Mouse (Mus musculus): Measurements from ENCODE around the gene Pdcd1lg2. TPM values are rescaled to one million over a fixed set of nuclear protein-coding genes. Genes with fewer than 3 reads are reported as not detected.
"Not testable (repeated sequence)": the region's sequence is repeated elsewhere in the genome, so short reads cannot be mapped to it uniquely, and the experiment has no call there.

The Pdcd1lg2 gene
- total RNA-seq, 2 experiments from 2014 or later = not detected

DNA sequence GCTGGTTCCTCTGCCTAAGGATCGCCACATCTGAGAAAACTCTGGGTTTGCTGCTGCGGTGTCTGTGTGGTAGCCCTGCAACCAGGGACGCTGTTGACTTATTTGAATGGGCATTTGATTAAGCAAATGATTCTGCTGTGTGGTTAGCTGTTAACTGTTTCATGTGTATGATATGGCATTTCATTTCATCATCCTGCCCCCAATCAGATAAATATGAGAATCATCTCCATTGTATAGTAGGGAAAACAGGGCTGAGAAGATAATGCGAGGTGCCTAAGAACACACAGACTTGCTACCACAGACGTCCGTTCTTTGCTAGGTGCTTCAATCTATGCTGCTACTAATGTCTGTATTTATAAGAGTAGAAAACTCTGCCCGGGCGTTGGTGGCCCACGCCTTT lies 26.3 kb upstream of the Pdcd1lg2 start:
- no peak for DNase-seq

DNA sequence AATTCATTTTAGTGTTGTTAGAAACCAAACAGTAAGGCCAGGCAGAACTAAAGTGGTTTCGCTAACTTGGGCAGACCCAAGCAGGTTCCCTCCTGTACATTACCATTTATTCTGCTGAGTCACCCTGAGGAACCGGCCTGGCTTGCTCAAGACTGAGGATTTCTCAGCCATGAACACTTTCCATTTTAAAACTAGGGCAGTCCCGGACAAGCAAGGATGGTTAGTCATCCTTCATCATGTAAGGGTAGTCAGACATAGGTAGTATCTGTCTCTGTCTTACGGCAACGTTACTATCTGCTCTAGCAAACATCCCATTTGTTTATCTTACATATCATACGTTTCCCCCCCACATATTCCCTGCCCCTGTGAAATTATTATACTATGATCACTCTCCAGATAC lies 25.7 kb upstream of the Pdcd1lg2 start:
- DNase-seq = no peak

DNA sequence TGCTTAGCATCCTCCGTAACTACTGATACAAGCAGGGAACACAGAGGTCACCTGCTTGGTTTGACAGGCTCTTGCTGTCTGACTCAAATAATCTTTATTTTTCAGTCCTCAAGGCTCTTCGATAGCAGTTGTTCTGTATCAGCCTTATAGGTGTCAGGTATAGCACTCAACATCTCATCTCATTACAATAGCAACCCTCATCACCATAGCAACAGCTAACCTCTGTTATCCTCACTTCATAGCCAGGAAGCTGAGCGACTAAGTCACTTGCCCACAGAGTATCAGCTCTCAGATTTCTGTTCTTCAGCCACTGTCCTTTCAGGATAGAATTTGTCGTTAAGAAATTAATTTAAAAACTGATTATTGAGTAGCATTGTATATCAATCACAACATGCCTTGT lies 24.9 kb upstream of the Pdcd1lg2 start:
- no peak for DNase-seq

DNA sequence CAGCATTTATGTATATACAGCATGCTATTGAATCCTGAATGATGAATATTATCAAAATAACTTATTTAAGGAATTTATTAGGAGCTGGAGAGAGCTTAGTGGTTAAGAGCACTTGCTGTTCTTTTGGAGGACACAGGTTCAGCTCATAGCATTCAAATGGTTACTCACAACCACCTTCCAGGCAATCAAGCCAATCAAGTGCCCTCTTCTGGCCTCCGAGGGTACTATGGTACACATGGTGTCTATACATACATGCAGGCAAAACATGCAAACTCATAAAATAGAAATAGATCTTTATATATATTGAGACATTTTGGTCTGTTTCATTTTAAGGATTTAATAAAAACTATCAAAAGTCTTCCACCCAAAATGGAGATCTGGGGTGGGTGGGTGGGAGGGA lies 21.9 kb upstream of the Pdcd1lg2 start:
- DNase-seq = no peak

DNA sequence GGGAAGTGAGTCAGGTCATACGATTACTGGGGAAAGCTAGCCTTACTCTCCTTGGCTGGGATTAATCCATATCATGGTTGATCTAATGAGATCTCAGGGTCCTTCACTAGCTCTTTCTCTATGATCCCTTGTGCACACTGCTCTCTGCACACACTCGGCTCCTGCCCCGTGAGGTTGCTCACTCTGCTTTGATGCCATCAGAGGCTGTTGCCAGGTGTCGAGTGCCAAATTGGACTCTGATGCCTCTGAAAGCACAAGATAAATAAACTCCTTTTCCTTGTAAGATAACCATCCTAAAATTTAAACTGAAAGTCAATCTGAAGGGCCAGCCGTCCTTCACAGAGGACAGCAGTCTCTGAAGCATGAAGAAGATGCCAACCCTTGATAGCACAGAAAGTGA lies 20.2 kb upstream of the Pdcd1lg2 start:
- no peak for DNase-seq

DNA sequence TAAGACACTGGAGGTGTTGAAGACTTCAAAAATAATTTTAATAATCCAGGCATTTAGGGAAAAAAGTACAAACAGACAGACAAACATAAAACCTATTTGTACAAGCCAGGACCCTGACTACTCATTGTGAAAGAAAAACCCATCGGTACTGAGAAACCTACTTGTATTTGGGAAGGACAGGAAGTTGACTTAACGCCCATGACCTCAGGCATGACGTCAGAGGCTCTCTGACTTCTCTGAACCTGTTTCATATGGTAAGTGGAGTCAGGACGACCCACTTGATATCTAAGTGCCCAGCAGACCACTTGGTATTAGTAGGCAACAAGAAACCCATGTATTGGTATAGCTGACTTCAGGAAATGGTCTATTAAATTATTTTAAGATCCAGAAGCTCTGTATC lies 19.4 kb upstream of the Pdcd1lg2 start:
- no peak for DNase-seq

DNA sequence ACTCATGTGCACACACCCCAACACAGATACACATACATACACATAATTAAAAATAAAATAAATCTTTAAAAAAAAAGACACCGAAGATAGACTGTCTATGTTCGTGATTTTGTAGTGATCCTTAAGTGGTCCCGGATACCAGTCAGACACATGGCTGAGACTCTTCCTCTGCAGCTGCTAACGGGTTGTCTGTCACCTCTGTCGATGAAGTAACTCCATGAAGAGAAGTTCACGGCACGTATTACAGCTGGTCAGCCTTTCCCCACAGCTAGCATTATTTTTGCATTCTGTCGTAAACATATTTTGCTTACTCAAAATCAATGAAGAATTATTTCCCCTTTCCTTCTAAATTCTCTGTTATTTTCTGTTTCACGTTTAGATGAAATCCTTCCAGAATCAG lies 17.4 kb upstream of the Pdcd1lg2 start:
- DNase-seq = no peak

DNA sequence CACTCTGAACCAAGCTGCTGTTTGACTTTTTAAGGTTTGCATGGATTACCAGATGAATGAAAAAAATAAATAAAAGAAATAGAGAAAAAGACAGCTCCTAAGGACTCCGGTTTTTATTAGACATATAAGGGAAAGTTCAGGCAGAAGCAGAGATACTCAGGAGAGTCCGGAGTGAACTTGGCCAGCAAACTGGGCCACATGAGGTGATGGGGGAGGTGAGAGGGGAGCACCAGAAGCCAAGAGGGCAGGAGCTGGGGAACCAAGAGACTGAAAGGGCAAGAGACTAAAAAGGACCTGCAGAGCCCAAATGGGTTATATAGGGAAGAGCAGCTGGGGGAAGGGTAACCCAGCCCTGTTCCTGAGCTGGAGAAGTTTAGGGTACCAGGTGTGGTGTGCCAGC lies 16.0 kb upstream of the Pdcd1lg2 start:
- no peak for DNase-seq

DNA sequence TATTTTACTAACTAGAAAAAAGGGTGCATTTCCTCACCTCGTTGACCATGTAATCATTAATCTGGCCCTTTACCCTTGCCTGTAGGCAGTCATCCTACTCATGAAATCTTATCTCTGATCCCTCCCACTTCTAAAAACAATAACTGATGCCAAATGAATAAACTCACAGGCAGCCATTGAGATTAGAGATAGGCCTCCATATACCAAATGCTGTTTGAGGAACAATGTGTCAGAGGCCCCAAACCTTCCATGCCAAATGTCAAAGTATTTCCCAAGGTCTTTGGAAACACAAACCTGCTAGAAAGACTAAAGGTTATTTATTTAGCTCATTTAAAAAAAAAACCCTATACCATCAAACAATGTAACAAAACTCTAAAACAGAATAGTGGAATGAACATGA lies 14.4 kb upstream of the Pdcd1lg2 start:
- no peak for DNase-seq

DNA sequence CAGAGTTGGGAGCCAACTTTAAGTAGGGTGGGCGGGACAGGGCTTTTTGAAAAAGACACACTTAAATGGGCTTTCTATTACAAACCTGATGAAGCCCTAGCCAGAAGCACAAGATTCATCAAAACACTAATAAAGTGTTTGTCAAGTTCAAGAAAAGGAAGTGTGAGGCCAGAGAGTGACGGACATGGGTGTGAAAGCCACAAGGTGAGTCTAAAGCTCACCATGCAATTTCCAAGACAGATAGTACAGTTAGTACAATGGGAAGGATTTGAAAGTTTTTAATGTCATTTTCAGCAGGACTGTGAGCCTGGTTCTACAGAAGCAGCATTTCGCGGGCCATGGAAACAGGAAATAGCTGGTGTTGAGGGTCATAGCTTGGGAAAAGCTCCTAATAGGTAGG lies 10.9 kb upstream of the Pdcd1lg2 start:
- no peak for DNase-seq

DNA sequence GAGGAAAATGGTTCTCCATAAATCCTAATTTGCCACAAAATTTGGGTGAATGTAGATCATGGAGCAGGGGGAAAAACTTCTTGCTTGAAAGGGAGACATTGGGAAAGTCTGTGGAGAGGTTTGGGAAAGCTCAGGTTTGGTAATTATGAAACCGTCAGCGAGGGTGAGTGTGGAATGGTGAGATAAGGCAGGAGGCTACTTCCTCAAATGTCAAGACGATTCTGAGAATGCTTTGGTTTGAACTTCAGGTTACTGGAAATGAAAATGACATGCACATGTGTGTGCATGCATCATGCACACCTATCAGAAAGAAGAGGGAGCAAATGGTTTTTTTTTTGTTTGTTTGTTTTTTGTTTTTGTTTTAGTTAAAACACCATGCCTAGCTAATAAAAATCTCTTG lies 10.3 kb upstream of the Pdcd1lg2 start:
- no peak for DNase-seq

DNA sequence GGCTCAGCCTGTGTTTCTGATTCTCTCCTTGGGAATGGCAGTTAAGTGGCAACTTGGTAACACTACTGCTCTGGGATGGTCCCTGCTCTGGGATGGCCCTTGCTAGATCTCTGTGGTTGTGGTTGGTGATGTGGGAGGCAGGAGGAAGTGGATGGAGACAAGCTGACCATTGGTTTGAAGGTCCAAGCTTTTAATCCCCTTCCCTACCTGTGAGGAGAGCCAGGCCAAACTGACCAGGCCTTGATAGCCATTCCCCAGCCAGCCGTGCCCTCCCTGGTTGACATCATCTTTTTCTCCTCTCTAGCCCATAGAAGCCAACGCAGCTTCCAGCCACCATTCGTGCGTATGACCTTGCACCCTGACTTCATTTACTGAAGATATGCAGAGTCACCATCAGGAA lies 8.1 kb upstream of the Pdcd1lg2 start:
- no peak for DNase-seq

DNA sequence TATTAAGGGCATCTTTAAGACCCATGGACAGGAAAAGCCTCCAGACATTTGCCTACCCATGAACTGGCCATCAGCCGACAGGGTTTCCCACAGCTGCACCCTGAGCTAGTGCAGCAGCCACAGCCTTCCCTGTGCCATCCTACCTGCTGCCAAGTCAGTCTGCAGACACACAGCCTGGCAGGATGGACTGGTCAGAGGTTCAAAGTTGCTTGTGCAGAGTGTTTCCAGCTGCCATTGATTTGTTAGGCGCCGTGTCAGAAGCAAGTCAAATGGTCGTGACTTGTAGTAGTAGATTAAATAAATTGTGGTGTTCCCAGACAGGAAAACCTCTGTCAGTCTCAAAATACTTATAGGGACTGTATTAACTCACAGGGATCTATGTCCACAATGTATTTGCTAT lies 7.5 kb upstream of the Pdcd1lg2 start:
- DNase-seq = no peak

DNA sequence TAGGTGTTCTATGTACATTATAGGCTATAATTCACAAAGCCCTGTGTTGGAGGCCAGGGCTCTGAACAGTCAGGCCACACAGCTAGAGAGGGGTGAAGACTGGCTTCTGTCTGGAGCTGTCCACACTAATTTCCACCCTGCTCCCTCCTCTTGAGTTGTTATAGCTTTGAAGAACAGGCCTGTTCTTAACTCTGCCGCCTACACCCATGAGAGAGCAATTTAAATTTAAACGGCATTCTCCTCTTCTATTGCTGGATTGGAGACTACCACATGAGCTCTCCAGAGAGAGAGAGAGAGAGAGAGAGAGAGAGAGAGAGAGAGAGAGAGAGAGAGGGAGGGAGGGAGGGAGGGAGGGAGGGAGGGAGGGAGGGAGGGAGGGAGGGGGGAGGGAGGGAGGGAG lies 5.3 kb upstream of the Pdcd1lg2 start:
- DNase-seq = no peak

DNA sequence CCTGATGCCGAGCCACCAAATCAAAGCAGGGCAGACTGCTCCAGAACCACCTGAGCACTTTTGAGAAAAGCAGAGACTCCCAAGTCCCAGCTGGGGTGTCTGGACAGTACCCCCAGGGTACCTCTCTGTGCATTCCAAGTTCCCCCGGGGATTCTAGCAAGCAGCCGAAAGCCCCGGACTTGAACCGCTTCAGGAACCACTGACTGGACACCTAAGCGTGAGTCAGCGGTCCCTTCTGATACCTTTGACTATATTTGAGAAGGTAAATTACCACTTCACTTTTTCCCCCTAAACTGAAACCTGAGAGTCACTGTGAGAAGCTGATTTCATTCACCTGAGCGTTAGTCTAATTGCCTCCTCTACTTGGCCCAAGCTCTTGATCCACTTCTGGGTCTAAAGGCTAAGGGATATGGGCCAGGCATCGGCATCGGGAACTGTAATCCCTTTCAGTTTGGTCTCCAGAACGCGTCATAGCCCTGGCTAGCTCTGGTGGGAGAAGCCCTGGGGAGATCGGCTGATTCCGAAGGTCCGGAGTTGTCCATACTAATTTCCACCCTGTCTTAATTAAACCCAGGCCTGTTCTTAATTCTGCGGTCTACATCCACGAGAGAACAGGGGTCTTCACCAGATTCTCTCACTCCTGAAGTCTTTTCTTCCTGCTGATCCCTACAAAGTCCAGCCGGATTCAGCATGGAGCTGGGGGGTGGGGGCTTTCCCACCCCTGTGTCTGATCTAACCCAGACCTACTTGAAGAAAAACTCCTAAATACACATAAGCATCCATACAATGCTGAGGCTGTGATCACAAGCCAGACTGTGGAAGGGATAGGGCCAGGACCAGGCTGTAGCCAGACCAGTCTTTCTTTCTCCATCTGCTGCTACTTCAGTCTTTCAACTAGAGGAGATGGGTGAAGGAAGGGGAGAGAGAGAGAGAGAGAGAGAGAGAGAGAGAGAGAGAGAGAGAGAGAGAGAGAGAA lies 4.4 kb upstream of the Pdcd1lg2 start:
- no peak for DNase-seq

DNA sequence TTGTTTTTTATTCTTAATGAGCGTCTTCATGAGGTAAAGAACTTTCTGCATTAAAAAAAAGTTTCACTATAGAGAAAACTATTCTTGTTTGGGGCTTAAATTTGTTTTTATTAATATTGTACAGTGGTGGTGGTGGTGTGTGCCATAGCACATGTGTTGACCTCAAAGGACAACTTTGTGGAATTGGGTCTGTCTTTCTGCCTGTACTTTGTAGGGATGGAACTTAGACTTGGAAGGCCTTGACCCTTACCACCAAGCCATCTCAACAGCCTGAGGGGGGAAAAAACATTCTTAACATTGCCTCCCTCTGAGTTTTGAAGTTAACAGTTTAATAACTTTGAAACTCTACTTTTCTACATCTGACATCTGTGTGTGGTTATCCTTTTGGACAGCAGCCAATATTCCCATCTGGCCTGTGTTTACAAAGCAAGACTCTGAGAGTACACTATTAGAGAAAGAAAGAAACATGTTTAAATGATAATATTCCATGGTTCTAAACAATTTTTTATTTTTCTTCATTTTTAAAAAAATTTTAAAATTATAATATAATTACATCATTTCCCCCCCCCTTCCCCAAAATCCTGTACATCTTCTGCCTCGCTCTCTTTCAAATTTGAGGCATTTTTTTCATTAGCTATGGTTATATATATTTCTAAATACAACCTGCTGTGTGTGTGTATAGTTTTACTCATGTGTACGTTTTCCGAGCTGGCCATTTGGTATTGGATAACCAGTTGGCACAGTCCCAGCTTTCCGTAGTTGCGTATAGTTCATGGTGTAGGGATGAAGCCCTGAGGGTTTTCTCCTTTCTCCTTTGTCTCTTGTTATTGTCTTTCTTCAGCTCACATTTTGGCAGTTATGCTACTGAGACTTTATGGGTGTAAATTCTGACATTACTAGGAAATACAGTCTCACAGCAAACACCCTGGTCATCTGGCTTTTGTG lies 2.0 kb downstream of the Pdcd1lg2 start:
- DNase-seq = no peak

DNA sequence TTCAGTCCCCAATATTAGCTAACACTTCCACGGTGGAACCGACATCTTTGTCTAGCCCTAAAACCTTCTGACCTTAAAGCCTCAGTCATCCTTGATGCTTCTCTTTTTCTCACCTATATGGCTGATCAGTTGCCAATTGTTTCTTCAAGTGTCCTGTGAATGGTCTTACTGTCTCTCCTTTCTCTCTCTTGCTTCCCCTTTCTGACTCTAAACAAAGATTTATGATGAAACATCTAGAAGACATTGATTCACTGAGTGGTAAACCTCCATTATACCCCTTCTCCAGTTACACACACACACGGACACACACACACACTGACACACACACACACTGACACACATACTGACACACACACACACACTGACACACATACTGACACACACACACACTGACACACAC lies 3.8 kb downstream of the Pdcd1lg2 start:
- DNase-seq = no peak

DNA sequence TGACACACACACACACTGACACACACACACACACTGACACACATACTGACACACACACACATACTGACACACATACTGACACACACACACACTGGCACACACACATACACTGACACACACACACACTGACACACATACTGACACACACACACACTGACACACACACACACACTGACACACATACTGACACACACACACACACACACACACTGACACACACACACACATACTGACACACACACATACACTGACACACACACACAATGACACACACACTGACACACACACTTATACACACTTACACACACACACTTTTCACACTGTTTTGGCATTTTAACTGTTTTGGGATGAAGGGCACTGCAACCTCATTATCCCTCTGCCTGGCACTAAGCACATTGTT lies 4.2 kb downstream of the Pdcd1lg2 start:
- not testable (repeated sequence) for DNase-seq

DNA sequence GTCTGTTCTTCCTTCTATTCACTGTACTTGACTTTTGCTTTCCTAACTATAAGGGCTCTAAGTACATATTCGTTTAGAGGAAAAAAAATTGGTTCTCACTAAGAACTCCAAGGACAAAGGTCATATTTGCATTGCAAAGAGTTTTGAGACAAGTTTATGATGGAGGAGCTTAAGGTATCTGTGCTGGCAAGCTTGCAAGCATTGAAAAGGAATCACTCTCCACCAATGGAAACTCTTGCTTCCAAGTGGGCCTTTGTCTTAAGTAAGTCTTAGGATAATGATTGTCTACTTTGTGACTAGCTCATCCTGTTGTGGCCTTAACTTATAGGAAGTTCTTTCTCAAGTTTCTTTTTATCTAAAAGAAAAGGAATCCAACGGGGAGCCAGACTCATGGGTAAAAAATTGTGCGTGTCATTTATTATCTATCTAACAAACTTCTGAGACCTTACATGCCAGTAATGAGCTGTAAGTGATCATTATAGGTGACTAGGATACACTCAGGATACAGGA lies 5.7 kb downstream of the Pdcd1lg2 start:
- no peak for DNase-seq

DNA sequence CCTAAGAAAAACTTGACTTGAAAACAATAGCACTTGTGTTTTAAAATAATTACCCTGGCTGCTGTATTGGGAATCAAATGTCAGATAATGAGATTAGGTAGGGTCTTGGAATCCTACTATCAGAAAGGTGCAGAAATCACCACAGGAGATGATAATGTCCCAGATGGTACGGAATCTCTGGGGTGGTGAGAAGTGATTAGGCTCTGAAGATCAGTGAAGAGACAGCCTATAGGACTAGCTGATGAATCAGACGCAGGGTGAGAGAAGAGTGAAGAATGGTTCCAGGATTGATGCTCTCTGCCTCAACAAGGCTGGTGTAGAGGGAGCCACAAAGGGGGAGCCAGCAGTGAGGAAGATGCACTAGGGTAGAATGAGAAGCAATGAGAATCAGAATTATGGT lies 6.5 kb downstream of the Pdcd1lg2 start:
- no peak for DNase-seq

DNA sequence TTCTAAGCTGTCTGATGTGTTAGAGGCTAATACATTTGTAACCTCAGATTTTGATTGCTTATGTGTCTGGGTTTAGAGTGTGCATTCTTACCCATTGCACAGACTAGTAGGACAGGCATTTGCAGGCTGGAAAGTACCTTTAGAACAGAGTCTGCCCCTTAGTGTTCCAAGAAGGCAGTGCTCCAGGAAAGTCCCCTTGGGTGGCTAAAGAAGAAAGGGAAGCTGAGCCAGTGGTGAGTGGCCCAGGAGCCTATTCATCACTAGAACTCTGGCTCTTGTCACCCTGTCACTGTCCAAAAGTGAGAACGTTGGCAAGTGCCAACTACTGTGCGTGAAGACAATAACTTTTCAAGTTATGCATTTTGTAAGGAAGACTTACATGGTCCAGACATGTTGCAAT lies 7.2 kb downstream of the Pdcd1lg2 start:
- DNase-seq = no peak

DNA sequence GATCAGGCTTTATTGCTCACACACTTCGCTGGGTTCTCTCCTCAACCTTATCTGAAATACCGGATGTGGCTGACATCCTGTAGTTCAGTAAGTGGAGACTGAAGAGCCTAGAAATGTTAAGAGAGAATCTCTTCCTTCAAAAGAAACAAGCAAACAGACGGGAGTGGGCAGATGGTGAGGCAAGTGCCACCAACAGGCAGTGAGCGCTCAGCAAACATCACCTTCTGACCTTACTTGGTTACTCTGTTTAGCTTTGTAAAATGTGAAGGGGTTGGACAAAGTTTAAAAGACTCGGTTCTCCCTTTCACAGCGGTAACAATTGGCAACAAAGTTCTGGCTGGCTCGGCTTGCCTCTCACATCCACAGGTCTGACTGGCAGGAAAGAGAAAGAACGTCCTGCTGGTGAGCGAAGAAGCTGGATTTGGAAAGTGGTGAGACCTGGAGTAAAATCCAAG lies 8.0 kb downstream of the Pdcd1lg2 start:
- no peak for DNase-seq

DNA sequence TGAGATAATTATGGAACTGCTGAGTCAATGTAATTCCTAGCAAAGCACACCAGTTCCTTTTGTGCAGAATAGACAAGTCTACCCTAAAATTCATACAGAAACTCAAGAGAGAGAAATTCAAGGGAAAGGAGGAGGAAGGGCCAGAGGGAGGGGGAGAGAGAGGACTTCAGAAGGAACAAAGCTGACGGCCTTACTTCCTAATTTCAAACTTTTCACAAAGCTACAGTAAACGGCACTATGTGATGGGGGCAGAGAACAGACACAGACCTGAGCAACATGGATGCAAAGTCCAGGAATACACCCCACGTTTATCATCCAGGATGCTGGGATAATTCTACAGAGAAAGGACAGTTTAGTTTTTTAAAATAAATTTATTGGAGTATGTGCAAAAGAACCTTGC lies 8.8 kb downstream of the Pdcd1lg2 start:
- no peak for DNase-seq
